Comparison of ENCODE assay signal across 8 mouse cellular contexts in genomic region chr8:54491057-54491690, GRCm38 (mm10). TPM values are rescaled to one million over a fixed set of nuclear protein-coding genes. Genes with fewer than 3 reads are reported as not detected.
DNase-seq lines count a peak whose midpoint lies in the region; ATAC-seq and TF ChIP-seq lines count a peak whose summit lies in the region.

No protein-coding gene starts in this region.

- ATAC-seq in hindbrain, embryonic 13.5 days (ENCODE audit: low FRiP score), result peak; percentile 60; the same call in 1 of the 2 replicates
- peak; percentile 32; the same call in 1 of the 2 replicates for ATAC-seq in lung, embryonic 14.5 days (ENCODE audit: insufficient read depth)

- H3K4me3 ChIP-seq in hindbrain, embryonic 13.5 days, result no peak overlapping the region
- H3K4me3 ChIP-seq in lung, embryonic 14.5 days (ENCODE audit: low read depth, low read length), result no peak overlapping the region

- peak; percentile 7 for DNase-seq in cerebellum, adult 11 months
- DNase-seq in cerebellum, adult 8-10 months, result no peak
- DNase-seq in testis, postnatal 10 days (ENCODE audit: low spot score), result peak; percentile 50
- no peak for DNase-seq in testis, postnatal 14 days (ENCODE audit: low spot score)
- DNase-seq in embryo, embryonic 11 days, result peak; percentile 79
- peak; percentile 86 for DNase-seq in lung, embryonic 14.5 days
- peak; percentile 7 for DNase-seq in skeletal muscle tissue, adult 2 months (ENCODE audit: low read depth, low spot score)

- no peaks in the 10 kb centered on the region for H3K4me1 ChIP-seq in hindbrain, embryonic 13.5 days (replicated peaks)
- no peaks in the 10 kb centered on the region for H3K4me1 ChIP-seq in lung, embryonic 14.5 days (ENCODE audit: insufficient read depth)

- H3K9me3 ChIP-seq in hindbrain, embryonic 13.5 days, result no peaks in the 10 kb centered on the region
- H3K9me3 ChIP-seq in lung, embryonic 14.5 days (ENCODE audit: low read depth, low read length), result no peaks in the 10 kb centered on the region

- no peaks in the 10 kb centered on the region for H3K36me3 ChIP-seq in hindbrain, embryonic 13.5 days
- no peaks in the 10 kb centered on the region for H3K36me3 ChIP-seq in lung, embryonic 14.5 days (ENCODE audit: insufficient read depth)

- H3K27ac ChIP-seq in hindbrain, embryonic 13.5 days, result no peak overlapping the region
- H3K27ac ChIP-seq in lung, embryonic 14.5 days (ENCODE audit: low read depth), result no peak overlapping the region

- 28% methylated on average over 6 of the region's 6 CpGs for WGBS in hindbrain, embryonic 13.5 days
- 20% methylated on average over 6 of the region's 6 CpGs for WGBS in lung, embryonic 14.5 days

- TF ChIP-seq CTCF in lung, embryonic 14.5 days (IDR thresholded peaks at IDR 0.05; ENCODE audit: low read depth), result peak; percentile 85

- no peak overlapping the region for H3K9ac ChIP-seq in hindbrain, embryonic 13.5 days
- no peak overlapping the region for H3K9ac ChIP-seq in lung, embryonic 14.5 days

- 0 out of 2 replicates have a peak, but pooled peaks cover 5% of the 10 kb centered on the region for H3K27me3 ChIP-seq in hindbrain, embryonic 13.5 days
- H3K27me3 ChIP-seq in lung, embryonic 14.5 days (ENCODE audit: insufficient read depth, low read length), result no peaks in the 10 kb centered on the region

- no peak overlapping the region for H3K4me2 ChIP-seq in hindbrain, embryonic 13.5 days
- no peak overlapping the region for H3K4me2 ChIP-seq in lung, embryonic 14.5 days

RNA-seq across cellular contexts. Expression of gene Asb5, which starts 38.2 kb away (rescaled TPM):
- polyA plus RNA-seq in hindbrain, embryonic 13.5 days (2015; fragmentation: Nextera tagmentation; extraction: Ambion mirVana), result 6.7 and 7.9 TPM in 2 replicates
- polyA plus RNA-seq in lung, embryonic 14.5 days (2014; fragmentation: Nextera tagmentation; extraction: Ambion mirVana), result 6.0 and 7.7 TPM in 2 replicates

RNA-seq across cellular contexts. Expression of gene Spcs3, which starts 38.6 kb away (rescaled TPM):
- 53.1 and 56.2 TPM in 2 replicates for polyA plus RNA-seq in hindbrain, embryonic 13.5 days (2015; fragmentation: Nextera tagmentation; extraction: Ambion mirVana)
- polyA plus RNA-seq in lung, embryonic 14.5 days (2014; fragmentation: Nextera tagmentation; extraction: Ambion mirVana), result 87.8 and 92.9 TPM in 2 replicates

Comparison
In these comparisons a context has a peak if more than half of its experiments do, and no peak if none do; other contexts are left out.
1. DNase-seq: peak in cerebellum, adult 11 months (single experiment), testis, postnatal 10 days (single experiment), embryo, embryonic 11 days (single experiment), lung, embryonic 14.5 days (single experiment) and skeletal muscle tissue, adult 2 months (single experiment); none in cerebellum, adult 8-10 months (single experiment) and testis, postnatal 14 days (single experiment).